Mouse (Mus musculus): ENCODE measurements around the gene Pkd2l1. TPM values are rescaled to one million over a fixed set of nuclear protein-coding genes. Genes with fewer than 3 reads are reported as not detected.
A peak's percentile ranks its signal among the peaks of the same experiment; 100 is the strongest.

Gene Pkd2l1
- polyA plus RNA-seq, 1 experiment from 2014 or later = not detected

DNA sequence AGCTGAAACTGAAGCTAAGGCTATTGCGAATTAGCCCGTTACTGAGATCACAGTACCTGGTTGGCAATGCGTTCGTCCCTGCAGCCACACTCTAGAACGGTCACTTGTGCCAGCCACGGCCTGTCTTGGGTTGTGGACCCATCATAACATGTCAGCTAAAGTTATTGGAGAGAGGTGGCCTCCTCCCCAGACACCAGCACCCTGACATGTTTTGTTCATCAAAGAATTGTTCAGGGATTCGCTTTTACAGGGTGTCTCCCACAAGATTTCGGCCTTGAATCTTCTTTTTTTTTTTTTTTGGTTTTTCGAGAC is 45.7 kb downstream of the Pkd2l1 start:
- H3K27me3 ChIP-seq (ENCODE audit: control insufficient read depth, insufficient read depth, low read depth, low read length) = no peaks in the 10 kb centered on the region
- ATAC-seq (ENCODE audit: low read depth) = peak; percentile 44
- peak overlapping the region; percentile 65 for H3K4me2 ChIP-seq (ENCODE audit: low read depth, low read length)
- H3K9me3 ChIP-seq (ENCODE audit: control insufficient read depth, low read length) = no peaks in the 10 kb centered on the region
- H3K27ac ChIP-seq (ENCODE audit: low read length) = no peak overlapping the region
- WGBS = 57% methylated on average over 9 of the region's 9 CpGs
- peak overlapping the region; percentile 79 for H3K4me3 ChIP-seq (ENCODE audit: low read length)
- peaks cover 13% of the 10 kb centered on the region for H3K36me3 ChIP-seq (ENCODE audit: control insufficient read depth, insufficient read depth, low read length)
- H3K4me1 ChIP-seq (replicated peaks; ENCODE audit: control insufficient read depth, insufficient read depth, low read length) = peaks cover 8% of the 10 kb centered on the region
- H3K9ac ChIP-seq (ENCODE audit: low read length) = peak overlapping the region; percentile 80

DNA sequence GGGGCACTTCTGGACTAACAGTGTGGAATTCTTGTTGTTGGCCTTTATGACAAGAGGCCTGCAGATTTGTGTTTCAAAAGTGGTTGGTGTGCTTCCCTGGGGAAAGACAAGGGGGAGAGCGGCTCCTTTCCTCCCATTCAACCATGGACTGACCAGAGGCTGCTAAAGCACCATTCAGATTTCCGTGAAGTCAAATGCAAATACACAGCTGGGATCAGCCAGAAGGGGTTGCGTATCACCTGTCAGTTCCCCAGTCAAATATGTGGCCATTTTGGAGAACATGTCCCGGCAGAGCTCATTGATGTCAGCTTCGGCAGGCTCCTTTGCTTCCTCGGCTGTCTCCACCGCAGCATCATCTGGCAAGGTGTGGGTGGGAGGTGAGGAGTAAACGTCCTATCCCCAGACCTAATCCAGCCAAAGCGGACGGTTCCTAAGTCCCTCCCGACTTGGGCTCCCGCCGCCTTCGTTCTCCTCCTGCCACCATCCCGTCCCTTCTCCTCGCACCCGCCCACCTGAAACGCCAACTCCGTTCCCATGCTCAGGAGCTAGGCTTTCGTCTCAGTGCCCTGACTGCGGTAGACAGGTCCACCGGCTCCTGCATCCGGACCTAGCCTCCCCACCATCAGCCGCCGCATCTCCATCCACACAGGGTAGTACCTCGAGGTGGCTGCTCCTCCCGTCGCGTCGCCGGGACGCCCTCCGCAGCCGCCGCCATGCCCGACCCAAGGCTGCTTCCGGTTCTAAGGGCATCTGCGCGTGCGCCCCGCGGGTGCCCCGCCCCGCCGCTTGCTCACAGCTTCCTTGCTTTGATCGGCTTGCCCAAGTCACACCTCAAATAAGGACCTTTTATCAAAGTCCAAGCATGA is 46.3 kb downstream of the Pkd2l1 start, which contains the start of gene Bloc1s2:
Gene Bloc1s2, minus strand, starts transcription at position 745 of the 866 bp plus-strand sequence.
- peak within 1 kb of the TSS; percentile 79 for H3K4me3 ChIP-seq (ENCODE audit: low read length)
- H3K4me1 ChIP-seq (replicated peaks; ENCODE audit: control insufficient read depth, insufficient read depth, low read length) = peaks cover 8% of the 10 kb centered on the region
- peak within 1 kb of the TSS; percentile 65 for H3K4me2 ChIP-seq (ENCODE audit: low read depth, low read length)
- H3K27me3 ChIP-seq (ENCODE audit: control insufficient read depth, insufficient read depth, low read depth, low read length) = no peaks in the 10 kb centered on the region
- no peaks in the 10 kb centered on the region for H3K9me3 ChIP-seq (ENCODE audit: control insufficient read depth, low read length)
- no peak within 1 kb of the TSS for H3K27ac ChIP-seq (ENCODE audit: low read length)
- 2% methylated on average over 46 of the region's 46 CpGs for WGBS
- H3K9ac ChIP-seq (ENCODE audit: low read length) = peak within 1 kb of the TSS; percentile 80
- peaks cover 17% of the 10 kb centered on the region for H3K36me3 ChIP-seq (ENCODE audit: control insufficient read depth, insufficient read depth, low read length)
- peak; percentile 87 for ATAC-seq (ENCODE audit: low read depth)

DNA sequence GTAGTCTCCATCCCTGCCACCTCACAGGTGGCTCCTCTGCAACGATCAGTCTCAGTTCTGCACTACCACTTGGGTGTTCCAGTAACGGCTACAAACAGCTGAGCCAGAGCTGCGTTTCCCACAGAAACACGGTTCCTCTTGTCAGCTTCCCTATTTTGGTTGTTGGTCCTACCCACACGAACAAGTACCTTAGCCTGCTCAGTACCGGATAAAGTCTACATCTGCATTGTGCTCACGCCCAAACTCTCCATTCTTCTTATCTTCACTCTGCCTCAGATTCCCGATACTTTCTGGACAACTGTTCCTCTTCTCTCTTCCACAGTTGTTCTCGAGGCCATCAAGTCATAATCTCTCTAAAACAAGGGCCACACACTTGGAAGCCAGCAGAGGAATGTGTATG is 47.9 kb downstream of the Pkd2l1 start:
- 83% methylated on average over 9 of the region's 9 CpGs for WGBS
- no peak for ATAC-seq (ENCODE audit: low read depth)
- no peak overlapping the region for H3K9ac ChIP-seq (ENCODE audit: low read length)
- H3K27me3 ChIP-seq (ENCODE audit: control insufficient read depth, insufficient read depth, low read depth, low read length) = no peaks in the 10 kb centered on the region
- H3K4me1 ChIP-seq (replicated peaks; ENCODE audit: control insufficient read depth, insufficient read depth, low read length) = peaks cover 8% of the 10 kb centered on the region
- no peak overlapping the region for H3K27ac ChIP-seq (ENCODE audit: low read length)
- no peak overlapping the region for H3K4me3 ChIP-seq (ENCODE audit: low read length)
- H3K9me3 ChIP-seq (ENCODE audit: control insufficient read depth, low read length) = no peaks in the 10 kb centered on the region
- H3K36me3 ChIP-seq (ENCODE audit: control insufficient read depth, insufficient read depth, low read length) = peaks cover 27% of the 10 kb centered on the region
- no peak overlapping the region for H3K4me2 ChIP-seq (ENCODE audit: low read depth, low read length)

DNA sequence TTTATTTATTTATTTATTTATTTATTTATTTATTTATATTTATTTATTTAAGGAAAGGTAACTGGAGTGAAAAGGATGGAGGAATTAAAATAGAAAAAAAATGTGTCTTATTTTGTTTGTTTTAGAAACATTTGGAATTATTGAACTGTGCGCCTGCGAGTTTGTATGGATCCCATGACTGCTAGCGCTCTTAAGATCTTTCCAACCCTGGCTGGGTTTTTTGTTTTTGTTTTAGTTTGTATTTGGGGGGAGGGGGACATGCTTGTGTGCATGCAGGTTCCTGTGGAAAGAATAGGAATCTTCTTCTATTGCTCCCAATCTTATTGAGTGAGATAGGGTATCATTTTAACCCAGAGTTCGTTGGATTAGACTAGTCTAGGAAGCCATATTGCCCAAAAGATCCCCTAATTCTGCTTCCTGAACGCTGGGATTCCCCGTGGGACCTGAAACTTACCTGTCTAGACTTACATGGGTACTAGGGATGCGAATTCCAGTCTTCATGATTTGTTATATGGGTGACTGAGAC is 56.2 kb downstream of the Pkd2l1 start:
- Histone ChIP-seq H3K9ac (ENCODE audit: low read length) (peak overlapping the region; percentile 43), H3K4me1 (replicated peaks; ENCODE audit: control insufficient read depth, insufficient read depth, low read length) (peaks cover 6% of the 10 kb centered on the region), H3K4me2 (ENCODE audit: low read depth, low read length) (peak overlapping the region; percentile 60), H3K27me3 (ENCODE audit: control insufficient read depth, insufficient read depth, low read depth, low read length) (no peaks in the 10 kb centered on the region), H3K36me3 (ENCODE audit: control insufficient read depth, insufficient read depth, low read length) (peaks cover 15% of the 10 kb centered on the region), H3K9me3 (ENCODE audit: control insufficient read depth, low read length) (no peaks in the 10 kb centered on the region), H3K4me3 (ENCODE audit: low read length) (peak overlapping the region; percentile 81), H3K27ac (ENCODE audit: low read length) (no peak overlapping the region)
- ATAC-seq (ENCODE audit: low read depth) = no peak
- 30% methylated on average over 7 of the region's 7 CpGs for WGBS

DNA sequence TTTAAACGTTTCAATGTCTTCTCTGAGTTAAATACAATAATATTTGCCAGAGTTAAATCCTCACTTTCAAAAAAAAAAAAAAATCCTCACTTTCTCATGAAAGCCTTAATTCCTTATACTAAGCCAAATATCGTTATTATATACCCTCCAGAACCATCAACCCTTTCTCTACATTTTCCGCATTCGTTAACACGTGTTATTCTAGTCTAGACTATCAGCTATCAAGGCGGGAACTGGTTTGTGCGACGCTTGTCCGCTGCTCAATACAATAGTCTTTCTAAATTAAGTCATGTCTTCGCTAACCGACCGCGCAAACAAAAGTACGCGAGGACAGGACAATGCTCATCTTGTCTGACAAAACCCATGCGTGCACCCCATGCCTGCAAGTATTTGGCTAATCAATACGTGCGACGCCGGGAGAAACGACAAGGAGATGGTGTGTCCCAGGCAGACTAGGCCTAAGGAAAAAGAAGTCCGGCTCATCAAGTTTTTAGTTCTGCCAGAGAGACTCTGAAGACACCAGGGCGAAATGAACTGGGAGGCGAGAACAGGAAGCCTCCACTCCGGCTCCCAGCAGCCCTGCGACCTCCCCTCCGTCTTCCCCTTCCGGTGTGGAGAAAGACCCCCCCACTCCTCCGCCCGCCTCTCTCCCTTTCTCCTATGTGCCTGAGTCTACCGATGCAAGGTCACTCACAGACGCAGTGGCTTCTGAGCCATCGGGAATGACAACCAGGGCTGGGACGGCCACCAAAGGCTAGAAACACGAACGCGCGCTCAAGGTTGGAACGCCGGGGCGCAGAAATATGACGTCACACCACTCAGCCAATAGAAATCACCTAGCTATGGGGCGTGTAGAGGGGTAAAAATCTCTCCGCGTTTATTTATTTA is 56.9 kb downstream of the Pkd2l1 start, which contains the start of gene Cwf19l1:
Gene Cwf19l1, minus strand, starts transcription at position 805 of the 888 bp plus-strand sequence.
- peak within 1 kb of the TSS; percentile 79 for H3K9ac ChIP-seq (ENCODE audit: low read length)
- H3K27me3 ChIP-seq (ENCODE audit: control insufficient read depth, insufficient read depth, low read depth, low read length) = no peaks in the 10 kb centered on the region
- H3K27ac ChIP-seq (ENCODE audit: low read length) = peak within 1 kb of the TSS; percentile 91
- no peaks in the 10 kb centered on the region for H3K9me3 ChIP-seq (ENCODE audit: control insufficient read depth, low read length)
- peaks cover 11% of the 10 kb centered on the region for H3K36me3 ChIP-seq (ENCODE audit: control insufficient read depth, insufficient read depth, low read length)
- WGBS = under 1% methylated on average over 45 of the region's 45 CpGs
- peak within 1 kb of the TSS; percentile 81 for H3K4me3 ChIP-seq (ENCODE audit: low read length)
- peaks cover 6% of the 10 kb centered on the region for H3K4me1 ChIP-seq (replicated peaks; ENCODE audit: control insufficient read depth, insufficient read depth, low read length)
- ATAC-seq (ENCODE audit: low read depth) = peak; percentile 94
- H3K4me2 ChIP-seq (ENCODE audit: low read depth, low read length) = peak within 1 kb of the TSS; percentile 64

DNA sequence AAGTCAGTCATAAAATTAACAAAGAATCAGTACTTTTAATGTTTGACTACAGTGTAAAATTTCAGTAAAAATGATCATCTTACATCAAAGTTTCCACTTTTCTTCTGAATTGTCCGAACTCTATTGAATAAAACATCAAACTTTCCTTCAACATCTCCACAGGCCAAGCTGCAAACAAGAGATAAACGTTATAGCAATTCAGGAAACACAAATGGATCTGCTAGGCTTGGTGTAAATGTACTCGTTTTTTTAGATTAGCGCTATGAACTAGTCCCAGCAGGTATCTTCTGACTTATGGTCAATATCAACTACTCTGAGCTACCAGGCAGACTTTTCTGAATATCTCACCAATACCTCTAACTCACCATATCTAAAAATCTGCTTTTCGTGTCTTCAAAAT is 59.3 kb downstream of the Pkd2l1 start:
- Histone ChIP-seq H3K9ac (ENCODE audit: low read length) (no peak overlapping the region), H3K27ac (ENCODE audit: low read length) (no peak overlapping the region), H3K4me1 (replicated peaks; ENCODE audit: control insufficient read depth, insufficient read depth, low read length) (peaks cover 6% of the 10 kb centered on the region), H3K4me2 (ENCODE audit: low read depth, low read length) (no peak overlapping the region), H3K9me3 (ENCODE audit: control insufficient read depth, low read length) (no peaks in the 10 kb centered on the region), H3K27me3 (ENCODE audit: control insufficient read depth, insufficient read depth, low read depth, low read length) (no peaks in the 10 kb centered on the region), H3K36me3 (ENCODE audit: control insufficient read depth, insufficient read depth, low read length) (peaks cover 12% of the 10 kb centered on the region; the same call in 1 of the 2 replicates), H3K4me3 (ENCODE audit: low read length) (no peak overlapping the region)
- ATAC-seq (ENCODE audit: low read depth) = no peak
- WGBS = 89% methylated on average over 5 of the region's 5 CpGs

DNA sequence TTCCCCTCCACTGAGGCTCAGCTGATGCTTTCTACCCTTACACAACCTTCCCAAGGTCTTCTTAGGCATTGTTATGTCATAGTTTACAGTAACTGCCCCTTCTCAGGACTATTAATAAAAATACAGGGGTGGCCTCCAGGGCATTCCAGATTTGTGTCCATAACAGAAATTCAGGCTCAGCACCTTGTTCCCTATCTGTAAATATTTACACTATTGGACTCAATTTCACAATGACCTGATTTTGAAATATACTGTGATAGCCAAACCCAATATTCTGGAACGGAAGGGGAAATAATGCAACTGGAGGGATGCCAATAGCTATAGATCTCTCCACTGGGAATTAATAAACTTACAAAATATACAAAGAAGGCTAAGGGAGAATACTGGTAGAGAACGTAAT is 63.7 kb downstream of the Pkd2l1 start:
- H3K4me3 ChIP-seq (ENCODE audit: low read length) = no peak overlapping the region
- WGBS = 65% methylated on average over 2 of the region's 2 CpGs
- H3K27me3 ChIP-seq (ENCODE audit: control insufficient read depth, insufficient read depth, low read depth, low read length) = no peaks in the 10 kb centered on the region
- no peak for ATAC-seq (ENCODE audit: low read depth)
- peaks cover 28% of the 10 kb centered on the region; the same call in 1 of the 2 replicates for H3K36me3 ChIP-seq (ENCODE audit: control insufficient read depth, insufficient read depth, low read length)
- H3K9ac ChIP-seq (ENCODE audit: low read length) = no peak overlapping the region
- no peak overlapping the region for H3K27ac ChIP-seq (ENCODE audit: low read length)
- H3K4me2 ChIP-seq (ENCODE audit: low read depth, low read length) = no peak overlapping the region
- no peaks in the 10 kb centered on the region for H3K9me3 ChIP-seq (ENCODE audit: control insufficient read depth, low read length)
- no peaks in the 10 kb centered on the region for H3K4me1 ChIP-seq (replicated peaks; ENCODE audit: control insufficient read depth, insufficient read depth, low read length)

DNA sequence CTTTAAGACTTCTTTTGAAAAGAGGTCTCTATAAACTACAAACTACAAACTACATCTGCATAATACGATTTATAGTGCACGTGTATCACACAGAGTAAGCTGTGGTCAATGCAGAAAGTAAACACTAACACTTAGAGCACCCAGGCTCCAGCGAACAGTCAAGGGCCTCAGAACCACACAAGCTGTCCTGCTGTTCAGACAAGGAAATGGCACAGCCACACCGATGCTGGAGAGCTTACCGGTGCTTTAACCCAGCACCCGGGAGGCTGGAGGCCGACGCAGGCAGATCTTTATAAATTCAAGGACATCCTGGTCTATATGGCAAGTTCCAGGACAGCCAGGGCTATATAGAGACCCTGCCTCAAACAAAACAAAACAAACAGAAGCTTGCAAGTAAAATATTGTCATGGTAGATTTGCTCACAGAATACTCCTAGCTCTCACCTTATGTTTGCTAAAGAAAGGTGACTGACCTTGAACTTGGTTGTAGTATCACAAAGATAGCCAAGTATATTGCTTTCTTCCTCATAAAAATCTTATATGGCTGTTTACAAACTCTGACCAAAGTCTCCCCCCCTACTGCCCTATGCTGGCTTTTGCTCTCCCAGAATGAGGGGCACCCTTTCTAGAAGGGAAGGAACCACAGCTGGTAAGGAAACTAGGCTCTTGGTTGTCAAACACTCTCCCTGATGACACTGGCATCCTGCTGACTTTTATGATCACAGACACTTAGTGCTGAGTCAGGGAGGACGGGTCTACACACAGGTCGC is 64.3 kb downstream of the Pkd2l1 start:
- H3K4me1 ChIP-seq (replicated peaks; ENCODE audit: control insufficient read depth, insufficient read depth, low read length) = no peaks in the 10 kb centered on the region
- no peaks in the 10 kb centered on the region for H3K27me3 ChIP-seq (ENCODE audit: control insufficient read depth, insufficient read depth, low read depth, low read length)
- no peak overlapping the region for H3K4me2 ChIP-seq (ENCODE audit: low read depth, low read length)
- no peak overlapping the region for H3K9ac ChIP-seq (ENCODE audit: low read length)
- no peaks in the 10 kb centered on the region for H3K9me3 ChIP-seq (ENCODE audit: control insufficient read depth, low read length)
- H3K4me3 ChIP-seq (ENCODE audit: low read length) = no peak overlapping the region
- H3K27ac ChIP-seq (ENCODE audit: low read length) = no peak overlapping the region
- H3K36me3 ChIP-seq (ENCODE audit: control insufficient read depth, insufficient read depth, low read length) = peaks cover 33% of the 10 kb centered on the region
- ATAC-seq (ENCODE audit: low read depth) = no peak
- 92% methylated on average over 10 of the region's 10 CpGs for WGBS

All from lung, embryonic 16.5 days (tissue).